Mouse (Mus musculus): ENCODE data around the gene Dock1. TPM values are rescaled to one million over a fixed set of nuclear protein-coding genes. Genes with fewer than 3 reads are reported as not detected.

Dock1 gene
- total RNA-seq, 4 experiments from 2014 or later: 25.9 to 27.8 (median 27.2) TPM

GRCm38 (mm10) chr7:134695431-134695830 is 25.0 kb downstream of the Dock1 start:
- DNase-seq (ENCODE audit: low spot score in 2 of 2): no peak

DNA sequence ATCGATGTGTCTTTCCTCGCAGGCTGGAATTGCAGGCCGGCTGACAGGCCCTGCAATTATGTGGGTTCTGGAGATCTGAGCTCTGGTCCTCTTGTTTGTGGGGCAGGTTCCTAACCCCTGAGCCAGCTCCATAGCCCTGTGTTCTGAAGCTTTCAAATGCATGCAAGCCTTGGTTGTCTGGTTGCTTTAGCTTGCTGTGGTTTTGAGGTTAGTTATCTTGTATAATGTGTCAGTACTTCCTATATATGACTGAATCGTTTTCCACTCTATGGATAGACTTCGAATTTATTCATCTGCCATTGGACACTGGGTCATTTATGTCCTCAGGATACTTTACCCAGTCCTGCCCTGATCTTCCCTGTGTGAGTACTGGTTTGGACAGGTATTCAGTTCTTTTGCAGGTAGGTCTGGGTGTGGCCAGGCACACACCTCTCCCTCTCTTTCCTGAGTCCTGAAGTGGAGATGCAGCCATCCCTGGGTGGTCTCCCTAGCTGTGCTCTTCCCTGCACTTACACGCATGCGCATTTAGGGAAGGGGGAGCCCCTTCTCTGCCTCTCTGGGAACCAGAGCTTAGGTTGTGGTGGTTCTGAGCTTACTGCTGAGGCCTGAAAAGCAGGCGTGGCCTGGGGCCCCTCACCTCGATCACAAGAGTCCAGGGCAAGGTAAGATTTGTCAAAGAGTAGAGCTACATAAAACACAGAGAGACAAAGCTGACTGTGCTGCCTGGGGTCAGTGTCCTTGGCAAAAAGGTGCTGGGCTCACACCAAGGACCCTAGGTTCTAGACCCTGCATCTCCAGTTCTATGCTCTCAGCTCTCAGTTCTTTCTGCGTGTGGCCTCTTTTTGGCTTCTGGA is 25.9 kb downstream of the Dock1 start:
- no peak for DNase-seq (ENCODE audit: low spot score in 2 of 2)

GRCm38 (mm10) chr7:134697479-134697878 is 27.0 kb downstream of the Dock1 start:
- DNase-seq (ENCODE audit: low spot score in 2 of 2): no peak

GRCm38 (mm10) chr7:134698246-134698645 is 27.8 kb downstream of the Dock1 start:
- no peak for DNase-seq (ENCODE audit: low spot score in 2 of 2)

DNA sequence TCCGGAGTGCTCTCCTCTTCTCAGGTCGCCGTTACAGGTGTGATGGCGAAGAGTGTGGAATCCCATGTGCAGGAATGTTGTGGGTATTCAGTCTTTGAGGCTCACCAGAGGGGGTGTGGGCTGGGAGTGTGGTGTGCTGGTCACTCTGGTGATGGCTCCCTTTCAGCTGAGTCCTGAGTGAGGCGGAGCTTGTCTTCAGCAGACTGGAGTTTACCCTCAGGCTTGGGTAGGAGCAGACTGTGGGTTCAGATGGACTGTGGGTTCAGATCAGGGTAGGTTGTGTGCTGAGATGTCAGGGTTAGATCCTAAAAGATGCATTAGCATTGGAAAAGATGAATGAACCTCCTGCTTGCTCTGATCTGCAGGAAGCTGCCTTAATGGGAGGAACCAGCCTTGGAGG is 29.5 kb downstream of the Dock1 start:
- no peak for DNase-seq (ENCODE audit: low spot score in 2 of 2)

- DNase-seq (ENCODE audit: low spot score in 2 of 2): no peak
Measured at GRCm38 (mm10) chr7:134702481-134702880, 32.0 kb downstream of the Dock1 start.

GRCm38 (mm10) chr7:134703704-134704103 is 33.2 kb downstream of the Dock1 start:
- peak in 1 of 2 experiments; percentile 16 for DNase-seq (ENCODE audit: low spot score in 2 of 2)

GRCm38 (mm10) chr7:134709226-134709853 is 38.9 kb downstream of the Dock1 start:
- DNase-seq (ENCODE audit: low spot score in 2 of 2): peak; percentile 35 to 79

DNA sequence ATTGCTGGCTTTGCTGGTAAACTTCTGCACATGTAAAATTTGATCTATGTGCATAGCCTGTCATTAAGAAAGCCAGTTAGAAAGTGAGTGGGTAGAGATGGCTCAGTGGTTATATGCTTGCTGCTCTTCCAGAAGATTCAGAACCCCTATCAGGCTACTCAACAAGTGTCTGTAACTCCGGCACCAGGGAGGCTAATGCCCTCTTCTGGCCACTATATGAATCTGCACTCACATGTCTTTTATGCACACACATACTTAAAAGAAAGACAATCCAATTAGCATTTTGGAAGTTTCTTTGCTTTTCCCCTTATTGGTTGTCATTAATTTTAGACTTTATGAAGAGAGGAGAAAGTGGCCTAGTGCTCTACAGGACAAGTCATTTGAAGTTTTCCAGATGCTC is 41.1 kb downstream of the Dock1 start:
- DNase-seq (ENCODE audit: low spot score in 2 of 2): no peak

DNA sequence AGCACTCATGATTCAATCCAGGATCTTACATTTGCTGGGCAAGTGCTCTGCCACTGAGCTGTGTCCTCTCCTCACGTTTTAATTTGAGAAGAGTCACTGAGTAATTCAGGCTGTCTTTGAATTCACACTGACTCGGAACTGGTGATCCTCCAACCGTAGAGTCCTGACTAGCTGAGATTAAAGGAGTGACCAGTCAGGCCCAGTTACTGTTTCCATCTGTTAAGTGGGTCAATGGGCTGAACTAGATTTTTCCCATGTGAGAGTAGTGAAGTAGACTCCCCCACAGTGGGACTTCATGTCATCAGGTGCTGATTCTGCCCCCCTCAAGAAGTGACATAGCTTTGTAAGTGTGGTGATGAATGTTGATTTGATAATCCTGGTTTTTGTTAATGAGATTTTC is 49.0 kb downstream of the Dock1 start:
- DNase-seq (ENCODE audit: low spot score in 2 of 2): no peak

- no peak for DNase-seq (ENCODE audit: low spot score in 2 of 2)
Measured at GRCm38 (mm10) chr7:134722361-134722760, 51.9 kb downstream of the Dock1 start.

DNA sequence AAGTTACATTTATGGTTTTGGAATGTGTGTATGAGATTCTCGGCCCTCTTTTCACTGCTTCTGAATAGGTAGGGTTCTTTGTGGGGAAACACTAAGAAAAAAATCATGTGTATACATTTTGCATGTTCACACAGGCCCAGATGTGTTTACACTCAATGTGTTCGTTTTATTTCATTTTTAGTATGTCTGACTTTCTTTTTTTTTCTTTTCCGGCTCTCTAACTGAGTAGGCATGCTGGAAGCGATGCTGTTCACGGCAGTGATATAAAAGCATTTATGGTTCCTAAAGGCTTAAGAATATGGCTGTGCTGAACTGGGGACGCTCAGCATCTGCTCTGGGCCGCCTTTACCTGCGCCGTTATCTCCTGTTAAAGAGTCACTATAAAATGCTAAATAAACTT is 52.5 kb downstream of the Dock1 start:
- DNase-seq (ENCODE audit: low spot score in 2 of 2): no peak

GRCm38 (mm10) chr7:134723509-134723908 is 53.1 kb downstream of the Dock1 start:
- no peak for DNase-seq (ENCODE audit: low spot score in 2 of 2)

- no peak for DNase-seq (ENCODE audit: low spot score in 2 of 2)
Measured at GRCm38 (mm10) chr7:134724841-134725240, 54.4 kb downstream of the Dock1 start.

DNA sequence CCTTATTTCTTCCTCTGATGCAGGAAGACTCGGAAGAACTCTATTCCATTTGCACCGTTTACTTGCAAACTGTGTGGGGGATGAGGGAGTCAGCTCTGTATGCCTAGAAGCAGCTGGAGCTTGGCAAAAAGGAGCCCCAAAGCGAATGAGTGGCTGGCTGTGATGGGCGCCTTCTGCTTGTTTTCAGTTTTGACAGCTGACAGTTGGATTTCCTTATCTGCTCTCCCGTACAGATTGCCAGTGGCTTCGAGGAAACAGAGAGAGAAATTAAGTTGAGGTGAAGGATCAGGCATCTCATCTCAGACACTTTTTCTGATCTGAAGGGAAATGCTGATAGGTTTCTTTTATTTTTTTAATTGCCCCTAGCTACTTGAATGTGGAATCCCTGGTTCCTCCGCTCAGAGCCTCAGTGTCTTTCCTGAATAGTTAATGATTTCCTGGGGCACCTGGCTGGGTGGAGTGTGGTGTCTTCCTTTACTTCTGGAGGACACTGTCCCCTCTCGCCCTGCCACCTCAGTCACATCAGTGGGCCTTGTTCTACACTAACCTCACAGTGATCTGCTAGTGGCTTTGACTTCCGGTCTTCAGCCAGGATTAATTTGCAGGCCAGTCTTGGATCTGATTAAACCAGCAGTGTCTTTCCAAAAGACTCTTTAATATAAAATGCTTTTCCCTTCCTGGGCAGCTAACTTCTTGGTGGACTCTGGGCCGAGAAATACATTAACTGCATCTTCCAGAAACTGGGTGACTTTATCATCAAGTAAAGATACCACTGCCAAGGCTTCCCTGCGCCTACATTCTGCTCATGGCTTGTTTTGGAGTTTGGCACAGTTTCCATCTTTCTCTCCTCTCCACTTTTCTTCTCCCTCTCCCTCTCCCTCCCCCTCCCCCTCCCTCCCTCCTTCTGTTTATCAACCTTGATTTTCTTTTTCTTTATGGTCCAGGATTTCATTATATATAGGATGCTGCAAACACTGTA is 55.4 kb downstream of the Dock1 start:
- no peak for DNase-seq (ENCODE audit: low spot score in 2 of 2)

DNA sequence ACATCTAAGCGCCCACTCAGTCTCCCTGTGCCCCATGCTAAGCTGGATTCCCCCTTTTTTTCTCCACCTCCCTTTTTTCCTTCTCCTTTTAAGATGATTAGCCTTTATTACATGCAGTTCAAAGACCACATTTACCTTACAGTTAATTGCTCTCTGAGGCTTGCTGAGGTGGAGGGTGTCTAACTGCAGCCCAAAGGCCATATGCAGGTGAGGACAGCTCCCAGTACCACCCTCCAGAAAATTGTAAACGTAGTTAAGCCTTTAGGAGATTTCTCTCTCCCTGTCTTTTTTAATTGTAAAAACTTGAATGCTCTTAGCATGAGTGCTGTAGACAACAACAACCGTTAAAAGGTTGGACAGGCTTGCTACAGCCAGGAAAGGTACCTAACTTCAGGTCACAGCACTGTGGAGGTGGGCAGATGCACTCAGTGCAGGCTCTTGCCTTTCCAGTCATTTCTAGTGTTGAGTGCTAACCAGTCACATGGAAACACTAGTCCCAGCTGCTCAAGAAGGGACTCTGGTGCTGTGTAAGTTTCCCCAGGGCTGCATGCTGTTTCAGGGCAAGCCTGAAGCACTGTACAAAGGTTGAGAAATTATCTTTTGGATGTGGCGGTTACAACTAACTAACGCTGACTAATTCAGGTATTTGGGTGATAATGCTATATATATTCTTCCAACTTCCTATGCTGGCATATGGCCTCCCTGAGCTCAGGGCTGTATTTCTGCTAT is 56.2 kb downstream of the Dock1 start:
- no peak for DNase-seq (ENCODE audit: low spot score in 2 of 2)

GRCm38 (mm10) chr7:134729348-134729747 is 58.9 kb downstream of the Dock1 start:
- no peak for DNase-seq (ENCODE audit: low spot score in 2 of 2)

GRCm38 (mm10) chr7:134730406-134731126 is 60.1 kb downstream of the Dock1 start:
- DNase-seq (ENCODE audit: low spot score in 2 of 2): no peak

DNA sequence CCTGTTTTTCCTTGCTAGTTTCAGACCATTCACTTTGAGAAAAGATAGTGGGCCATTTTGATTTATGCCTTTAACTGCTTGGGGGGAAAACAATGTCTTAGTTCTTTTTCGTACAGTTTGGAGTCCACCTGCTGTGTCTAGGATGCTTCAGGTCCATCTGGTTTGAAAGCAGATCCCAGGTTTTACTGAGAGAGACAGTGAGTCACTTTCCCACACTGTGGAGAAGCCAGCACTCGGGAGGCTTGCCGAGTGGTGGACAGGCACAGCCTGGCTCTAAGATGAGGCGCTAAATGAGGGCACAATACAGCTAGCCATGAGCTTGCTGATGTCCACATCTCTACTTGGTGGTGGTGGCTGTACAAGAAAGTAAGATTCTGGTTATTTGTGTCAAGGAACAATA is 76.6 kb downstream of the Dock1 start:
- no peak for DNase-seq (ENCODE audit: low spot score in 2 of 2)

DNA sequence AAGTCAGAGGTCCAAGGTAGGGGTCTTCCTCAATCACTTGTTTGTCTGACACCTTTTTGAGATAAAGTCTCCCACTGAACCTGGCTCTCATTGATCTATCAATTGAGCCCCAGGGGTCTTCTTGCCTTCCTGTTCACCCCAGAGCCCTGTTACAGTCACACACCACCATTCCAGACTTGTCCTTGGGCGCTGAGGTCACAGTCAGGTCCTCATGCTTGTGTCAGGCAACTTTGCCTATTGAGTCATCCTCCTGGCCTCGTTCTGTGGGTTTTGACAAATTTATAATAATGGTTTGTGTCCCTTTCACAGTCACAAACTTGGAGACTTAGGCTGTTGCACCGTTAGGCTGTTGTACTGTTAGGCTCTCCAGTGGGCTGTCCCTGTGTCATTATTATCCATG is 77.9 kb downstream of the Dock1 start:
- DNase-seq (ENCODE audit: low spot score in 2 of 2): no peak

Data from left cerebral cortex, adult 8-10 months (tissue).